Mouse (Mus musculus) neutrophil, adult 65 days (primary cell): Measurements from ENCODE around the gene Apoc4. TPM values are rescaled to one million over a fixed set of nuclear protein-coding genes. Genes with fewer than 3 reads are reported as not detected.

Experiments used
- total RNA-seq: library from RNA; stranded (reverse); gene quantifications from 2 replicates; pipeline ENCODE4 v1.2.4, GENCODE M21; 2023

Gene Apoc4
- not detected in 2 replicates for total RNA-seq

GRCm38 (mm10) chr7:19681202-19681694, at the start of gene Apoc4, which contains the start of gene Gm44805:
Gene Apoc4, minus strand, starts transcription at chr7:19681479.
Gene Gm44805, minus strand, starts transcription at chr7:19681423.

GRCm38 (mm10) chr7:19715239-19716054, 34.2 kb upstream of the Apoc4 start, which contains the start of gene Tomm40:
Gene Tomm40, minus strand, starts transcription at chr7:19715438.

GRCm38 (mm10) chr7:19698907-19699826, 17.9 kb upstream of the Apoc4 start, which contains the start of gene Apoe:
Gene Apoe, minus strand, starts transcription at chr7:19699188.

GRCm38 (mm10) chr7:19691873-19692865, 10.9 kb upstream of the Apoc4 start, which contains the start of gene Apoc1:
Gene Apoc1, minus strand, starts transcription at chr7:19692660.

GRCm38 (mm10) chr7:19677872-19678271, 3.4 kb downstream of the Apoc4 start, which contains the start of gene Apoc2:
Gene Apoc2, minus strand, starts transcription at chr7:19677941.

GRCm38 (mm10) chr7:19664955-19665841, 16.1 kb downstream of the Apoc4 start, which contains the start of gene Clptm1:
Gene Clptm1, minus strand, starts transcription at chr7:19665033.

GRCm38 (mm10) chr7:19629361-19629734, 51.9 kb downstream of the Apoc4 start, which contains the start of gene Relb:
Gene Relb, minus strand, starts transcription at chr7:19629438.

Other genes starting within 250 kb of the Apoc4 start
- gene Mark4, start 222.7 kb downstream of the Apoc4 start, total RNA-seq, result 29.7 and 32.2 TPM in 2 replicates
- gene Exoc3l2, start 218.1 kb downstream of the Apoc4 start, total RNA-seq, result 0.59 and 0.60 TPM in 2 replicates
- gene Bloc1s3, start 173.1 kb downstream of the Apoc4 start, total RNA-seq, result 9.0 and 9.5 TPM in 2 replicates
- gene Trappc6a, start 173.1 kb downstream of the Apoc4 start, total RNA-seq, result 16.0 and 21.7 TPM in 2 replicates
- gene Nkpd1, start 163.6 kb downstream of the Apoc4 start, total RNA-seq, result not detected in 2 replicates
- 36.2 and 46.8 TPM in 2 replicates for gene Ppp1r37, start 118.4 kb downstream of the Apoc4 start, total RNA-seq
- 2.4 and 2.6 TPM in 2 replicates for gene Zfp296, start 104.2 kb downstream of the Apoc4 start, total RNA-seq
- 43.7 and 47.4 TPM in 2 replicates for gene Gemin7, start 103.9 kb downstream of the Apoc4 start, total RNA-seq
- gene Clasrp, start 77.0 kb downstream of the Apoc4 start, total RNA-seq, result 42.9 and 53.0 TPM in 2 replicates
- 36.5 and 42.9 TPM in 2 replicates for gene Relb, start 52.0 kb downstream of the Apoc4 start, total RNA-seq
- gene Clptm1, start 16.4 kb downstream of the Apoc4 start, total RNA-seq, result 48.4 and 60.5 TPM in 2 replicates
- gene Apoc2, start 3.5 kb downstream of the Apoc4 start, total RNA-seq, result 25.3 and 48.0 TPM in 2 replicates
- not detected in 2 replicates for gene Gm44805, start 56 bp downstream of the Apoc4 start, total RNA-seq
- gene Apoc1, start 11.2 kb upstream of the Apoc4 start, total RNA-seq, result 2.2 TPM in 1 of 2 replicates, not detected in the other
- gene Apoe, start 17.7 kb upstream of the Apoc4 start, total RNA-seq, result 21.5 and 32.6 TPM in 2 replicates
- 20.8 and 22.1 TPM in 2 replicates for gene Tomm40, start 34.0 kb upstream of the Apoc4 start, total RNA-seq
- 0.38 TPM in 1 of 2 replicates, not detected in the other for gene Nectin2, start 69.0 kb upstream of the Apoc4 start, total RNA-seq
- not detected in 2 replicates for gene Bcam, start 89.5 kb upstream of the Apoc4 start, total RNA-seq
- gene Cblc, start 115.3 kb upstream of the Apoc4 start, total RNA-seq, result 0.39 TPM in 1 of 2 replicates, not detected in the other
- 39.2 and 44.6 TPM in 2 replicates for gene Bcl3, start 141.3 kb upstream of the Apoc4 start, total RNA-seq
- 0.47 TPM in 1 of 2 replicates, not detected in the other for gene Gm19345, start 170.5 kb upstream of the Apoc4 start, total RNA-seq
- 3.0 and 3.9 TPM in 2 replicates for gene Ceacam16, start 179.8 kb upstream of the Apoc4 start, total RNA-seq
- 0.23 TPM in 1 of 2 replicates, not detected in the other for gene Ceacam19, start 206.5 kb upstream of the Apoc4 start, total RNA-seq
- 6.7 and 9.0 TPM in 2 replicates for gene Pvr, start 239.7 kb upstream of the Apoc4 start, total RNA-seq